Mouse (Mus musculus) liver, embryonic 14.5 days (tissue): ENCODE data around the gene Eif2b5.

Source experiments
- CTCF ChIP-seq: IDR thresholded peaks from 2 replicates; pipeline ENCODE4 v1.5.1; 2016; ENCODE audit warnings: antibody characterized with exemption, low read depth, control low read depth
- EP300 ChIP-seq: IDR thresholded peaks from 2 replicates; pipeline ENCODE4 v1.6.1; 2016; ENCODE audit warnings: antibody characterized with exemption, low read depth

DNA sequence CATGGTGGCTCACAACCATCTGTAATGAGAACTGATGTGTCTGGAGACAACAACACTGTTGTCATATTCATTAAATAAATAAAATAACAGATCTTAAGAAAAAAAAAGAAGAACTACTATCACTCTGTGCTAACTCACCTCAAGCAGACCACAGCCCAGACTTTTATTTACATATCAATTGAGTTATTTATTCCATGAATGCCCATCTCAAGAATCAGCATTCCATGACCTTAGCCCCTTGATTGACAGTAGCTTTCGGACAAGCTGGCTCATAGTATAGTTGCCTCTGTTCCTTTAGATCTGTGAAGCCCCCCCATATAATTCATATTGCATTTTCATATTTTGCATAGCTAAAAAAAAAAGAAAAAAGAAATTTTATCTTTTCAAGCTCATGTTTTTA, 24.9 kb upstream of the Eif2b5 start:
- TF ChIP-seq CTCF (no peak), EP300 (no peak)
